Mouse (Mus musculus) testis, adult 2 months (tissue): ENCODE data around the gene Hist1h4k. TPM values are rescaled to one million over a fixed set of nuclear protein-coding genes. Genes with fewer than 3 reads are reported as not detected.
"Not testable (repeated sequence)": the region's sequence is repeated elsewhere in the genome, so short reads cannot be mapped to it uniquely, and the experiment has no call there.

Experiments
- H3K27ac ChIP-seq: fragments of 200-500 bp; 2 replicates; pipeline ENCODE4 v1.5.1; 2012; ENCODE audit warnings: low read depth, low read length; ENCODE audit not compliant: control insufficient read depth, insufficient read depth
- H3K27me3 ChIP-seq: fragments of 200-500 bp; 2 replicates; pipeline ENCODE4 v1.6.1; 2012; ENCODE audit warnings: mild to moderate bottlenecking, low read length, moderate library complexity; ENCODE audit not compliant: control insufficient read depth, insufficient read depth
- H3K36me3 ChIP-seq: fragments of 200-500 bp; 2 replicates; pipeline ENCODE4 v1.6.1; 2012; ENCODE audit warnings: mild to moderate bottlenecking, low read length; ENCODE audit not compliant: control insufficient read depth, insufficient read depth
- H3K4me1 ChIP-seq: fragments of 200-500 bp; 2 replicates; pipeline ENCODE4 v1.6.1; 2012; ENCODE audit warnings: low read length; ENCODE audit not compliant: control insufficient read depth, insufficient read depth
- H3K4me3 ChIP-seq: fragments of 200-500 bp; 2 replicates; pipeline ENCODE4 v1.5.1; 2012; ENCODE audit warnings: low read depth, mild to moderate bottlenecking, low read length, moderate library complexity, mixed read lengths; ENCODE audit not compliant: control insufficient read depth
- CTCF ChIP-seq: fragments of 200-500 bp; IDR thresholded peaks from 2 replicates; pipeline ENCODE4 v1.5.1; 2012; ENCODE audit warnings: low read depth, mild to moderate bottlenecking, inconsistent platforms, low read length, moderate library complexity; ENCODE audit not compliant: control insufficient read depth, insufficient read depth, insufficient replicate concordance
- POLR2A ChIP-seq: fragments of 200-500 bp; IDR thresholded peaks from 2 replicates; pipeline ENCODE4 v1.6.1; 2012; ENCODE audit warnings: low read depth, mild to moderate bottlenecking, inconsistent platforms, low read length, moderate library complexity; ENCODE audit not compliant: control insufficient read depth
- polyA plus RNA-seq: library from polyadenylated mRNA; depleted of rRNA; stranded (reverse); fragments of >200 nt; gene quantifications from 2 replicates; pipeline ENCODE4 v1.2.3, GENCODE M21; 2012

Gene Hist1h4k
- polyA plus RNA-seq, 1 experiment, result 37.3 TPM

DNA sequence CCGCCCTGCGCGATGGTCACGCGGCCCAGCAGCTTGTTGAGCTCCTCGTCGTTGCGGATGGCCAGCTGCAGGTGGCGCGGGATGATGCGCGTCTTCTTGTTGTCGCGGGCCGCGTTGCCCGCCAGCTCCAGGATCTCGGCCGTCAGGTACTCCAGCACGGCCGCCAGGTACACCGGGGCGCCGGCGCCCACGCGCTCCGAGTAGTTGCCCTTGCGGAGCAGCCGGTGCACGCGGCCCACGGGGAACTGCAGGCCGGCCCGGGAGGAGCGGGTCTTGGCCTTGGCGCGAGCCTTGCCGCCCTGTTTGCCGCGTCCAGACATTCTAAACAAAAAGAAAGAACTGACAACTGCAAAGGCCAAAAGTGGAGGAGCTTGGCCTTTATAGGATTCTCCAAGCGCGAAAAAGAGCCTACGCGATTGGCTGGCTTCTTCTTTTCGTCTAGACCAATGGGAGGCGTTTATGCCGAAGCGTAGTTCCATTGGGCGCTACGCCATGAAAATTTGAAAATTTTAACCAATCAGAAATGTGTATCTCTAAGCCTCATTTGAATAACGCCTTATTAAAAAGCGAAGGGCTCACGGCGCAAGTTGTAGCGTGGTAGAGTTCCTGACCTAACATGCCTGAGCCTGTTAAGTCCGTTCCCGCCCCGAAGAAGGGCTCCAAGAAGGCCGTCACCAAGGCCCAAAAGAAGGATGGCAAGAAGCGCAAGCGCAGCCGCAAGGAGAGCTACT is 36.8 kb upstream of the Hist1h4k start, which contains the start of the genes Hist1h2an and Hist1h2bp:
Hist1h2an (minus strand) TSS at position 320 of the 731 bp plus-strand sequence.
Hist1h2bp (plus strand) TSS at position 563 of the 731 bp plus-strand sequence.
- H3K36me3 ChIP-seq, H3K27me3 ChIP-seq, H3K4me1 ChIP-seq: not testable (repeated sequence)
- Histone ChIP-seq H3K4me3 (peak within 1 kb of the TSS; percentile 88), H3K27ac (peak within 1 kb of the TSS; percentile 84)
- peak; percentile 63; the same call in 1 of the 2 replicates for TF ChIP-seq POLR2A

DNA sequence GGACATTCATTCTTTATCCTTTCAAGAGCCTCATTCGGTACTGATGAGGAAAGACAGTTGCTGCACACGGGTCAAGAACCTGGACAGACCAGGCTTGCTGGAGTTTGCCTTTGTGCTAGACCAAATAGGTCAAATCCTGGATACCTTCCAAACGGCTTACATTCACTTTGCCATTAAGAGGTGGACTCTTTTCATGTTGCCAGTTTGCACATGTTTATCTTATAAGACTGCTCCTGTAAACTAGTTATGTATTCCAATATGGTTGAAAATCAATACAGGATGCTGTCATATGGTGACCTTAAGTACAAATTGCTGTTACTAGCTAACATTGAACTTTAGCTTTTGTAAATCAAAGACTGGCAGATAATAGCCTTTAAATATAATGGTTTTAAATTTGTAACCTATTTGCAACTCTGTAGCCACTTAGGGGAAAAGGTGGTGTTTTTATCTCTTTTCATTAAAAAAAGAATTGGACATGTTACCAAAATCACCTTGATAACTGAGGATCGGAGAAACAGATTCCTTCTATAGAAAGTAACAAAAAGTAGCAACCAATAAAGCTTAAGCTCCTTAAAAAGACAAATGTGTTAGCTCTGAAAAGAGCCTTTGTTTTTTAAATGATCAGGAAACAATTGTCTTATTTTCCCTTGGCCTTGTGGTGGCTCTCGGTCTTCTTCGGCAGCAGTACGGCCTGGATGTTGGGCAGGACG is 36.0 kb upstream of the Hist1h4k start:
- Histone ChIP-seq H3K4me3 (peak overlapping the region; percentile 73), H3K36me3 (no peaks in the 10 kb centered on the region), H3K27me3 (no peaks in the 10 kb centered on the region), H3K27ac (peak overlapping the region; percentile 74), H3K4me1 (peaks cover 7% of the 10 kb centered on the region)
- TF ChIP-seq POLR2A, result no peak
- TF ChIP-seq CTCF, result no peak

DNA sequence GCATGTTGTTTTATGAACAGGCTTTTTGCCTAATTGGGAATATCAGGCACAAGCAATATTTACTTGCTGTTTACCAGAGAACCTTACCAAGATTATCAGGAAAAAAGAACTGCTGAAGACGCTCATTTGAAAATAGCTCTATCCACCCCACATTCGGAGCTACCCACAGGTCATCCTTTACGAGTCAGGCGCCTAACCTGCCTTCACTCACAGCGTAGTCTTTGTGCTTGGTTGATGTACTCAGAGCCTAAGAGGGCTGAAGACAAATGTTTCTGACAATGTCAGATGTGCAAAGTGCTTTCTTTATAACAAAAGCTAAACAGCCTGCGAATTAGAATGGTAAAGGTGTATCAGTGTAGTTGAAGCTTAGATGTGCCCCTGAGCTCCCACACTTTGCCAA is 34.0 kb upstream of the Hist1h4k start:
- H3K4me3 ChIP-seq, result no peak overlapping the region
- no peaks in the 10 kb centered on the region for H3K36me3 ChIP-seq
- no peak for TF ChIP-seq CTCF
- no peak for TF ChIP-seq POLR2A
- peaks cover 2% of the 10 kb centered on the region; the same call in 1 of the 2 replicates for H3K27me3 ChIP-seq
- H3K4me1 ChIP-seq, result peaks cover 13% of the 10 kb centered on the region
- H3K27ac ChIP-seq, result no peak overlapping the region

DNA sequence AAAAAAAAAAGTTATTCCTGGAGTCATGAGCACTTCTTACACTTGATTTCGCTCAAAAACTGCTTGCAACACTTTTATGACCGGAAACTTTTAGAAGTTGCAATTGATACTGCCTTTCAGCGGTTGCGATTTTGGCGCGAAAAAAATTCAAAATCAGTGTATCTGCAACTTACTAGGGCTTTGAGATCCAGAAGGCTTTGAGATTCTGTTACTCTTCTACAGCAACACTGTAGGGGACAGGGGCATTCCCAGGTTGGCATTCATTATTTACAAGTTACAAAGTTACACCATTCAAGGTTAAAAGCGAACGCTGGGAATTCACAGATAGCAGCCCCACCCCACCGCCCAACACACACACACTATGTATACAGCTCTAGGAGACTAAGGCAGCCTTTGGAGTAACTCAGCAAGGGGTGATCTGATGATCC is 33.4 kb upstream of the Hist1h4k start:
- no peak overlapping the region for H3K4me3 ChIP-seq
- TF ChIP-seq CTCF (no peak), POLR2A (no peak)
- peaks cover 17% of the 10 kb centered on the region for H3K4me1 ChIP-seq
- peaks cover 2% of the 10 kb centered on the region; the same call in 1 of the 2 replicates for H3K27me3 ChIP-seq
- H3K36me3 ChIP-seq, result no peaks in the 10 kb centered on the region
- H3K27ac ChIP-seq, result no peak overlapping the region

DNA sequence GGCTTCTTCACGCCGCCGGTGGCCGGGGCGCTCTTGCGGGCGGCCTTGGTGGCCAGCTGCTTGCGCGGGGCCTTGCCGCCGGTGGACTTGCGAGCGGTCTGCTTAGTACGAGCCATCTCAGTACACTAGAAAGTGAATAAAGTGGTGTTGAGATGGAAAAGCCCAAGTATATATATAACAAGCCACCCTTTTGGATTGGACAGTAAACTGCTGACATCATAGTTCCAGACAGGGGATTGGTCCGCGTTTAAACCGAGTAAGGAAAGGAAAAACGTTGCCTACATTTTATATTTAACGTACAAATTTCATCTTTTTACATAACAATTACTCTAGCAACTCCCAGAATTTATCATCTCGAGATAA is 32.9 kb upstream of the Hist1h4k start, which contains the start of gene Hist1h3i:
Hist1h3i (minus strand) TSS at position 116 of the 363 bp plus-strand sequence.
- Histone ChIP-seq H3K4me1 (peaks cover 17% of the 10 kb centered on the region), H3K27ac (peak within 1 kb of the TSS; percentile 25; the same call in 1 of the 2 replicates), H3K4me3 (peak within 1 kb of the TSS; percentile 36), H3K27me3 (peaks cover 2% of the 10 kb centered on the region; the same call in 1 of the 2 replicates), H3K36me3 (no peaks in the 10 kb centered on the region)
- TF ChIP-seq CTCF (no peak), POLR2A (no peak)

DNA sequence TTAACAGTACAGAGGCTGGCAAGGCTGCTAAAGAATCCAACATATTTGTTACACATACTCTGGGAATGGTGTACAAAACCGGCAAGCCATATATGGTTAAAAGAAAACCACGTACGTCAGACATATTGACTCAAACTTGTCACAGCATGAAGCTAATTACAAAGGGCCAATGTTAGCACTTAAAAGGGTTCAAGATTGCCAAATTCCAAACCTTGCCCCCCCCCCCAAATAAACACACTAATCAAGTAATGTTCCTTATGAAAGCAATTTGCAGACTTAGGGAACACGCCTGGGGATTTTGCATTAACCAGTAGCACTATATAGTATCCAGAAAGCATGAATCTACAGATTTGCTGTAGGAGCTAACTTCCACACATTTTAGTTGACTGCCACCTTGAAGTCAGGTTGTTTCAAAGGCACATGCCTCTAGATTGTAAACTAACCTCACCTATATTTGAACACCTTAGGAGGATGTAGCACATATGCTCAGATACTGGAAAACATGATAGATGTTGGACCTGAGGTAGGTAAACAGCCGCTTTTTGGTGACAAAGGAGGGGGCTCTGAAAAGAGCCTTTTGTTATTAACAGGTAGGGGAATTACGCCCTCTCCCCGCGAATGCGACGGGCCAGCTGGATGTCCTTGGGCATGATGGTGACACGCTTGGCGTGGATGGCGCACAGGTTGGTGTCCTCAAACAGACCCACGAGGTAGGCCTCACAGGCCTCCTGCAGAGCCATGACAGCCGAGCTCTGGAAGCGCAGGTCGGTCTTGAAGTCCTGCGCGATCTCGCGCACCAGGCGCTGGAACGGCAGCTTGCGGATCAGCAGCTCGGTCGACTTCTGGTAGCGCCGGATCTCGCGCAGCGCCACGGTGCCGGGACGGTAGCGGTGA is 32.3 kb upstream of the Hist1h4k start:
- H3K36me3 ChIP-seq, H3K27me3 ChIP-seq: not testable (repeated sequence)
- Histone ChIP-seq H3K4me1 (peaks cover 17% of the 10 kb centered on the region), H3K4me3 (peak overlapping the region; percentile 36), H3K27ac (peak overlapping the region; percentile 13; the same call in 1 of the 2 replicates)

DNA sequence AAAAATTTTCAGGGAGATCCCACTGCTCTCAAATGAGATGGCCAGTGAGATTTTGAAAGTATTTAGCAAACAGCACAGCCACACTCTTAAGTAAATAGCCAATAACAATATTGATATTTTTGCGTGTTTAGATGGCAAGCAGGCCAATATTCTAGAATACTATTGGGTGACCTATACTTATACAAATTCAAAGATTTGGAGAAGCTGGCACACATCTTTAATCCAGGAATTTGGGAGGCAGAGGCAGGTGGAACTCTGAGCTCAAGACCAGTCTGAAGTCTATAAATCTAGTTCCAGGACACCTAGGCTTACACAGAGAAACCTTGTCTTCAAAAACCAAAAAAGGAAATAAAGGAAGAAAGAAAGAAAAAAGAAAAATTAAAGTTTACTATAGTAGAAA is 31.3 kb upstream of the Hist1h4k start:
- no peak overlapping the region for H3K4me3 ChIP-seq
- no peaks in the 10 kb centered on the region for H3K36me3 ChIP-seq
- H3K27me3 ChIP-seq, result peaks cover 2% of the 10 kb centered on the region; the same call in 1 of the 2 replicates
- no peak for TF ChIP-seq POLR2A
- no peak for TF ChIP-seq CTCF
- no peak overlapping the region for H3K27ac ChIP-seq
- H3K4me1 ChIP-seq, result peaks cover 17% of the 10 kb centered on the region
